Mouse (Mus musculus) embryonic facial prominence, embryonic 14.5 days (tissue): ENCODE results near the gene Kctd2. TPM values are rescaled to one million over a fixed set of nuclear protein-coding genes. Genes with fewer than 3 reads are reported as not detected.
A peak's percentile ranks its signal among the peaks of the same experiment; 100 is the strongest.
"Not testable (repeated sequence)": the region's sequence is repeated elsewhere in the genome, so short reads cannot be mapped to it uniquely, and the experiment has no call there.

Source experiments
- ATAC-seq: fragments of 200-750 bp; cut with Nextera tagmentation; 2 replicates; pipeline ENCODE4 v1.8.0; 2017; ENCODE audit warnings: low read depth, moderate number of reproducible peaks, moderate TSS enrichment
- DNase-seq: peaks from one replicate; pipeline ENCODE4 v3.0.0-alpha.2; 2015; ENCODE audit warnings: low spot score
- H3K27ac ChIP-seq: fragments of 300-500 bp; sonication (generic); replicated peaks from 2 replicates; pipeline ENCODE4 v1.5.1; 2014; ENCODE audit warnings: low read depth, mild to moderate bottlenecking, low read length, moderate library complexity
- H3K27me3 ChIP-seq: fragments of 300-500 bp; sonication (generic); replicated peaks from 2 replicates; pipeline ENCODE4 v1.6.1; 2014; ENCODE audit warnings: low read length; ENCODE audit not compliant: control insufficient read depth, insufficient read depth
- H3K36me3 ChIP-seq: fragments of 300-500 bp; sonication (generic); 2 replicates; pipeline ENCODE4 v1.6.1; 2014; ENCODE audit warnings: low read length, mixed read lengths; ENCODE audit not compliant: control insufficient read depth, insufficient read depth
- H3K4me1 ChIP-seq: fragments of 300-500 bp; sonication (generic); 2 replicates; pipeline ENCODE4 v1.6.1; 2014; ENCODE audit warnings: antibody characterized with exemption, low read length; ENCODE audit not compliant: control insufficient read depth, insufficient read depth
- H3K4me2 ChIP-seq: fragments of 300-500 bp; sonication (generic); 2 replicates; pipeline ENCODE4 v1.6.1; 2014; ENCODE audit warnings: low read depth, mild to moderate bottlenecking, low read length, moderate library complexity, mixed read lengths
- H3K4me3 ChIP-seq: fragments of 300-500 bp; sonication (generic); 2 replicates; pipeline ENCODE4 v1.5.1; 2014; ENCODE audit warnings: low read depth, mild to moderate bottlenecking, low read length
- H3K9ac ChIP-seq: fragments of 300-500 bp; sonication (generic); 2 replicates; pipeline ENCODE4 v1.6.1; 2014; ENCODE audit warnings: low read depth, mild to moderate bottlenecking, low read length, moderate library complexity, mixed read lengths
- H3K9me3 ChIP-seq: fragments of 300-500 bp; sonication (generic); 2 replicates; pipeline ENCODE4 v1.6.1; 2016; ENCODE audit warnings: low read length; ENCODE audit not compliant: control insufficient read depth
- WGBS: fragments of 180-500 bp; shearing (Covaris S2); extraction: QIAGEN DNeasy Blood & Tissue Kit; methylation state at CpG from one replicate; pipeline ENCODE4 v1.1.7; 2014; 5-methylcytosine and 5-hydroxymethylcytosine counted together
- polyA plus RNA-seq: library from polyadenylated mRNA; unstranded; fragments of >200 nt; fragmentation: Nextera tagmentation; extraction: Ambion mirVana; gene quantifications from 2 replicates; pipeline ENCODE4 v1.2.1, GENCODE M21; 2014

Gene Kctd2
- polyA plus RNA-seq, 1 experiment from 2014 or later = 21.8 TPM

DNA sequence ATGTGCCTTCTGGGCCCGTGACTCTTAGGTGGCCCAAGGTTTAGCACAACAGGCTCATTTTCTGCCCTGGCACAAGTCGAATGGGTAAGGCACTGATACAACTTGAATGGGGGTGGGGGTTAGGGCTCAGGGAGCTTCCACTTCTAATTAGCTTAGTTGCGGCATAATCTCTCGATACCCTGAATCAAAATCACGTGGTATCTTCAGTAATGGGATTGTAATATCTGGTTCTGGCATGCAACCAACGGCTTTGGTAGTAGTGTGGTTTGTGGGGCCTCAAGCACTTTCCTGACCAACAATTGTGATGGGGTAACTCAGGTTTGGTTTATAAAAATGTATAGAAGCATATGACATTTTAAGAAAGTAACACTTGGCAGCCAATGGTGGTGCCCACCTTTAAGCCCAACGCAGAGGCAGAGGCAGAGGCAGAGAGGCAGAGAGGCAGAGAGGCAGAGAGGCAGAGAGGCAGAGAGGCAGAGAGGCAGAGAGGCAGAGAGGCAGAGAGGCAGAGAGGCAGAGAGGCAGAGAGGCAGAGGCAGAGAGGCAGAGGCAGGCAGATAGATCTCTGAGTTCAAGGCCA lies 32.4 kb downstream of the Kctd2 start:
- 74% methylated on average over 7 of the region's 7 CpGs for whole genome bisulfite sequencing
- no peak overlapping the region for H3K4me2 ChIP-seq
- no peak for ATAC-seq

DNA sequence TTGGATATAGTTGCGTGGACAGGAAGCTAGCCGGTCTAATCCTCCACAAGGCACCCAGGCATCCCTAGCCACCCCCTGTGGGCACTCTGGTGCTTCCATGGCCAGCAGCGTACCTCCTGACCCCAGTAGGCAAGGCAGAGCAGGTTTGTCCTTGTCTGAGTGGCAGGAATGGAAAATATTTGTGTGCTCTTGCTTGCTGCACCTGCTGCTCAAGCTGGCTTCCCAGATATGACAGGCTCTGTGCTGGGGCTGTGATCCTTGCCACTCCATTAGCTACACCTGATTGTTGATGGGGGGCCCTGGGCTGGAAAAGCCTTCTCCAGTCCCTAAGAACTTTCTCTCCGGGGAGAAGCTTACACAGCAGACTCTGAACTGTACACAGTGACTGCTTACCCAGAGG lies 33.4 kb downstream of the Kctd2 start:
- no peak for ATAC-seq
- Histone ChIP-seq H3K4me3 (no peak overlapping the region), H3K9ac (no peak overlapping the region), H3K9me3 (no peaks in the 10 kb centered on the region), H3K27ac (no peak overlapping the region), H3K4me1 (no peaks in the 10 kb centered on the region), H3K4me2 (no peak overlapping the region), H3K27me3 (no peaks in the 10 kb centered on the region), H3K36me3 (no peaks in the 10 kb centered on the region)
- WGBS = 56% methylated on average over 4 of the region's 4 CpGs
- no peak for DNase-seq

More for the DNA sequence above, 32.4 kb downstream of the Kctd2 start:
- H3K27me3 ChIP-seq = no peaks in the 10 kb centered on the region
- H3K27ac ChIP-seq = no peak overlapping the region
- no peak overlapping the region for H3K4me3 ChIP-seq
- no peaks in the 10 kb centered on the region for H3K4me1 ChIP-seq
- H3K36me3 ChIP-seq = no peaks in the 10 kb centered on the region
- H3K9me3 ChIP-seq = no peaks in the 10 kb centered on the region
- DNase-seq = no peak
- H3K9ac ChIP-seq = no peak overlapping the region

DNA sequence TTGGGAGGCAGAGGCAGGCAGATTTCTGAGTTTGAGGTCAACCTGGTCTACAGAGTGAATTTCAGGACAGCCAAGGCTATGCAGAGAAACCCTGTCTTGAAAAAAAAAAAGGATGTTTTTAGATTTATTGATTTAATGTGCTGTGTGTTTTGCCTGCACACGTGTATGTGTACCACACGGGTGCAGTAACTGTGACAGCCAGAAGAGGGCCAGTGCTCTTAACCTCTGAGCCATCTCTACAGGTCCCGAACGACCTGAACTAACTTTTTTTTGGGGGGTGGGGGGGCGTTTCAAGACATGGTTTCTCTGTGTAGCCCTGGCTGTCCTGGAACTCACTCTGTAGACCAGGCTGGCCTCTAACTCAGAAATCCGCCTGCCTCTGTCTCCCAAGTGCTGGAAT lies 34.9 kb downstream of the Kctd2 start:
- not testable (repeated sequence) for H3K4me2 ChIP-seq, H3K4me1 ChIP-seq, H3K27me3 ChIP-seq, H3K27ac ChIP-seq, DNase-seq, ATAC-seq, H3K36me3 ChIP-seq, H3K9me3 ChIP-seq, H3K9ac ChIP-seq, H3K4me3 ChIP-seq
- WGBS = 89% methylated on average over 6 of the region's 6 CpGs

DNA sequence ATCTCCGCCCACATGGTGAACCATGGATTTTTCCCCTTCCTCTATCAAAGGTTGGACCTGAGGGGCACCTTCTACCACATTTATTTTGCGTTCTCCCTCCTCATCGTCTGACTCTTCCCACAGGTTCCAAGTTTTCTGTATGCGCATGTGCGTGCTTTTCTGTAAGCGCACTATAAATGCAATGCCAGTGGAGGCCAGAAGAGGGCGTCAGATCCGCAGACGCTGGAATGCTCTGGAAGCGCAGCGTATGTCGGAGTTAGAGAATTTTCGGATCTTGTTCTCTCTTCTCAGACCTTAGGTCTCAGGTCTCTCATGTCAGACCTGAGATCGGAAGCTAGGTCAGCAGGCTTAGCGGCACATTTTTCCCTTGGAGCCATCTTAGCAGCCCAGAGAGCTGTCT lies 35.7 kb downstream of the Kctd2 start:
- ATAC-seq (no peak), DNase-seq (no peak)
- H3K4me3 ChIP-seq = no peak overlapping the region
- no peaks in the 10 kb centered on the region for H3K36me3 ChIP-seq
- H3K4me1 ChIP-seq = no peaks in the 10 kb centered on the region
- H3K27ac ChIP-seq = no peak overlapping the region
- no peak overlapping the region for H3K9ac ChIP-seq
- no peak overlapping the region for H3K4me2 ChIP-seq
- H3K27me3 ChIP-seq = no peaks in the 10 kb centered on the region
- 90% methylated on average over 15 of the region's 15 CpGs for WGBS
- H3K9me3 ChIP-seq = no peaks in the 10 kb centered on the region

DNA sequence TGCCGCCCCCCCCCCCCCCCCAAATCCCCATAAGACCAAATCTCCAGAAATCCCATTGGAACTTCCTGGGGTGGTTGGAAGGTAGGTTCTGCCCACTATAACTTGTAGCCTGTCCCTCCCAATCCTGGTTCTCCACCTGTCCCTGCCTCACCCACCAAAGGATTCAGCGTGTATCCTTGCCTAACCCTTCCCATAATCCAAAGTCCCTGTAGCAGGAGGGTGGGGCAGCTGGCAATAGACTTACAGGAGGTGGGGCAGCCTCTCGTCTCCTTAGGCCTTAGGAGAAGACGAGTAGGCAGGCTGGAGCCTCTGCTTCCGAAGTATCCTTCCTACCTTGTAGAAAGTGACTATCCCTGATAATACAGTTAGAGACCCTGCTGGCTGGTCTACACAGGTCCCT lies 36.3 kb downstream of the Kctd2 start:
- 88% methylated on average over 5 of the region's 5 CpGs for whole genome bisulfite sequencing
- no peaks in the 10 kb centered on the region for H3K27me3 ChIP-seq
- DNase-seq (no peak), ATAC-seq (no peak)
- H3K9ac ChIP-seq = no peak overlapping the region
- no peak overlapping the region for H3K27ac ChIP-seq
- no peaks in the 10 kb centered on the region for H3K36me3 ChIP-seq
- H3K4me2 ChIP-seq = no peak overlapping the region
- H3K4me3 ChIP-seq = no peak overlapping the region
- H3K4me1 ChIP-seq = no peaks in the 10 kb centered on the region
- no peaks in the 10 kb centered on the region for H3K9me3 ChIP-seq

DNA sequence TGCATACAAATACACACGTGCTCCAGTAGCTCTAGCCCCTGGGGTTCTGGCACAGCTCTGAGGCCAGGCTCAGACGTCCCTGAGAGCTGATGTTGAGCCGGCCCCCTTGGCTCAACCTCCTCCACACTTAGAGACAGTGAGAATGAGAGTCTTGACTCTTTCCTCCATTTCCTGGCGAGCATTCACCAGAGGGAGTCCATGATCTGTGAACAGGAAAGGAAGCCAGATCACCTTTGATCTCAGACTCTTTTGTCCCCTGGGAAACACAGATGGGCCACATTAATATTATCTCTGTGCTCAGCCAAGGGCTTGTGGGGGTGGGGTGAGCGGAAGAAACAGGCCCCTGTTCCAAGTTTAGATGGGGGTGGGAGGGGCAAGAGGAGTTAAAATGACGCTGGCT lies 37.5 kb downstream of the Kctd2 start:
- H3K4me3 ChIP-seq = no peak overlapping the region
- H3K27ac ChIP-seq = no peak overlapping the region
- no peaks in the 10 kb centered on the region for H3K4me1 ChIP-seq
- ATAC-seq = no peak
- H3K27me3 ChIP-seq = no peaks in the 10 kb centered on the region
- DNase-seq = peak; percentile 28
- 26% methylated on average over 6 of the region's 6 CpGs for WGBS
- no peak overlapping the region for H3K4me2 ChIP-seq
- no peaks in the 10 kb centered on the region for H3K9me3 ChIP-seq
- no peak overlapping the region for H3K9ac ChIP-seq
- H3K36me3 ChIP-seq = no peaks in the 10 kb centered on the region

DNA sequence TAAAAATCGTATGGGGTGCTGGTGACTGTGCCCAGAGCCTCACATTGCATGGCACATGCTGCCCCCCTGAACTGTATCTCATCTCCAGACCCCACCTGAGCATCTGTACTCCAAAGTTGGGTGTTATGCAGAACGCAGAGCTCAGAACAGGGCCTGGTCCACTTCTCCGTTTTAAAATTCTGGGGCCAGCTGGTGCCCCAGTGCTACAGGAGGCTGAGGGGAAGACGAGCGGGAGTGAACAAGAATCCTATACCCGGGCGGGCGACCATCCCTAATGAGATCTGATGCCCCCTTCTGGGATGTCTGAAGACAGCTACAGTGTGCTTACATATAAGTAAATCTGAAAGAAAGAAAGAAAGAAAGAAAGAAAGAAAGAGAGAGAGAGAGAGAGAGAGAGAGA lies 41.0 kb downstream of the Kctd2 start:
- Histone ChIP-seq H3K9me3 (no peaks in the 10 kb centered on the region), H3K4me1 (no peaks in the 10 kb centered on the region), H3K36me3 (no peaks in the 10 kb centered on the region), H3K27me3 (no peaks in the 10 kb centered on the region), H3K9ac (no peak overlapping the region), H3K27ac (no peak overlapping the region), H3K4me3 (no peak overlapping the region), H3K4me2 (no peak overlapping the region)
- WGBS = 27% methylated on average over 8 of the region's 8 CpGs
- no peak for ATAC-seq
- no peak for DNase-seq

DNA sequence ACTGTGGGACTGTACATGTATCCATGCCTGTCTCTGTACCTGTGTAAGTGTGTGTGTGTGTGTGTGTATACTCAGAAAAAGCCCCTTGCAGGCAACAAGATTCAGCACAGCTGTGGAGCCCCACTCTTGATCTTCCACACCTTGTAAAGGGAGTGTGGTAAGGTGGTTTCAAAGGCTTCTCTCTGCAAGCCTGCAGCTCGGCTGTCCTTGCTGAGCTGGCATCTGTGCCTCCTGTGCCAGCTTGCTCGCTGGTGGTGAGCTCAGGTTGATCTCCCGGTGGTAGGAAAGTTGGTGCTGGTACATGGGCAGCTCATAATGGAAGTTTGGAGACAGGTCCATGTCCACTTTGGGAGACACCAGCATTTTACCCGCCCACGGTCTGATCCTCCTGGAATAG lies 41.9 kb downstream of the Kctd2 start:
- WGBS = 68% methylated on average over 5 of the region's 5 CpGs
- peaks cover 1% of the 10 kb centered on the region; the same call in 1 of the 2 replicates for H3K4me1 ChIP-seq
- no peaks in the 10 kb centered on the region for H3K36me3 ChIP-seq
- H3K9me3 ChIP-seq = no peaks in the 10 kb centered on the region
- H3K27ac ChIP-seq = no peak overlapping the region
- no peak overlapping the region for H3K4me3 ChIP-seq
- no peak overlapping the region for H3K9ac ChIP-seq
- H3K27me3 ChIP-seq = no peaks in the 10 kb centered on the region
- DNase-seq (no peak), ATAC-seq (no peak)
- no peak overlapping the region for H3K4me2 ChIP-seq

DNA sequence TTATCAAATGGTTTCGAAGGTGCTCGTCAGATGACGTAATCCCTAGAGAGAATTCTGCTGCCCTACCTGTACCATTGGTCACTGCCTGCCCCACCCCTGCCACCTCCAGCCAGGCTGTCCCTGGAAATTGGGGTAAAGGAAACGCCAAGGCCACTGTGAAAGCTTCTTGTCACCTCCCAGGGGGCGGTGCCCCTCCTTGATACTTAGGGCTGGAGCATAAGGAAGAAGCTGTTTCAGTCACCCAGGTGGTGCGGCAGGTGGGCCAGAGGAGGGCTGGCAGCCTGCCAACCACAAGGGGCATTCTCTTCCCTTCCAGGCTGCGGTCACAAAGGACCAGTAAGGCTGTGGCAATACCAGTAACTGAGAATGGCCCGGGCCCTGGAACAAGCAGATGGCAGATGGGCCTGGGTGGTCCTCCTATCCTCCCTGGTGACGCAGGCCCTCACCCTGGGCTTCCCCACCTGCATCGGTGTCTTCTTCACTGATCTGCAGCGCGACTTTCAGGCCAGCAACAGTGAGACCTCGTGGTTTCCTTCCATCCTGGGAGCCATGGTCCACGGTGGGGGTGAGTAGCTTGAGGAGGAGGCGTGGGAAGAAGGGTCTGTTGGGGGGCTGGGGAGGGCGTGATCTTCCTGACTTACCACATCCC lies 42.4 kb downstream of the Kctd2 start, which contains the start of gene Slc16a5:
Gene Slc16a5, plus strand, starts transcription at position 232 of the 649 bp plus-strand sequence.
- peak; percentile 42; the same call in 1 of the 2 replicates for ATAC-seq
- 80% methylated on average over 15 of the region's 16 CpGs for WGBS

More for the DNA sequence above, 42.4 kb downstream of the Kctd2 start, which contains the start of gene Slc16a5:
- no peak within 1 kb of the TSS for H3K4me2 ChIP-seq
- H3K36me3 ChIP-seq = no peaks in the 10 kb centered on the region
- no peak within 1 kb of the TSS for H3K9ac ChIP-seq
- no peak within 1 kb of the TSS for H3K4me3 ChIP-seq
- H3K9me3 ChIP-seq = no peaks in the 10 kb centered on the region
- H3K27ac ChIP-seq = no peak within 1 kb of the TSS
- DNase-seq = no peak
- H3K4me1 ChIP-seq = peaks cover 4% of the 10 kb centered on the region; the same call in 1 of the 2 replicates
- H3K27me3 ChIP-seq = no peaks in the 10 kb centered on the region
